Mouse (Mus musculus): ENCODE data around the gene Atl2. TPM values are rescaled to one million over a fixed set of nuclear protein-coding genes. Genes with fewer than 3 reads are reported as not detected.

The Atl2 gene
- polyA plus RNA-seq, 1 experiment from 2014 or later = 42.6 TPM

DNA sequence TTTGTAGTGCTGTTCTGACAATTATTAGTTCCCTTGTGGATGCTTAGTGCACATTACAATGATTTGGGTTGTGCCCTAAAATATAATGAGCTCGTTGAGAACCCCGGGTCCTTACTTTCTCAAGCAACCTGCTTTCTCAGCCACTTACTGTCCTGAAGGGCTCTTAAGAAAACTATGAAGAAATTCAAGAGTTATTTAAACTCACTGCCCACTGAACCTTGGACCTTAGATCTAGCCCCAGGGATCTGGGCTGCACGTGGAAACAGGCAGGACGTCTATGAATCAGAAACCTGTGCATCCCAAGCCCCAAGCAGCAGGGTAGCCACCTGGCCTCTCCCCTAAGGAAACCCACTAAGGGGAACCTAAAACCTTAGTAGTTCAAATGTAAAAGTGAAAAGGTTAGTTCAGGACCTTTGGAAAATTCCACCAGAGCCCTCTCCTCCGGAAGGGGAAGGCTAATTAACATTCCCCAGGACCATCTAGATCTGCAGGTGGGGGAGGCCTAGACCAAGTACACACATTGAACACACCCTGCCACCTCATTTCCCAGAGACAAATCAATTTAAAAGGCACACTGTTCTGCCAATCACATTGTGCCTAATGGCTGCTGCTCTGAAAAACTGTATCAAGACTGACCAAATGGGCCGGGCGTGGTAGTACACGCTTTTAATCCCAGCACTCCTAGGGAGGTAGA lies 88.5 kb downstream of the Atl2 start:
- Histone ChIP-seq H3K9ac (no peak overlapping the region), H3K36me3 (no peaks in the 10 kb centered on the region), H3K4me3 (replicated peaks) (no peak overlapping the region), H3K4me2 (replicated peaks) (no peak overlapping the region), H3K27me3 (replicated peaks) (no peaks in the 10 kb centered on the region), H3K4me1 (replicated peaks) (no peaks in the 10 kb centered on the region), H3K27ac (no peak overlapping the region), H3K9me3 (no peaks in the 10 kb centered on the region)
- ATAC-seq = peak; percentile 56
- WGBS = 73% methylated on average over 8 of the region's 8 CpGs

DNA sequence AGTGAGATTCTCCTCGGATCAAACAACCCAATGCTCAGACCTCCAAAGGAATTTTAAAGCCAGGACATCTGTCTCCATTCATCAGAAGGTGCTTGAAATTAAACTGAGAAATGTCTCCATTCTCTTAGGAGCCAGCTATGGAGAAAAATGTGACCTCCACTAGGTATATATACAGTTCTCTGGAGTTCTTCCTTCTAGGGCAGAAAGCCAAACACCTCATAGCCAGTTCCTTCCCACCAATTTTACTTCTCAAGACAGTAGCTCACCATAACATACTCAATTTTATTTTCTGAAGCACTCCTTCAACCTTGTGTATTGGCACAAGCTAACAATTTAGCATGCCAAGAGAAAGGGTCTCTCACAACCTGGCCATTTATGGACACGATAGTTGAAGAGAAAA lies 91.2 kb downstream of the Atl2 start:
- Histone ChIP-seq H3K27ac (0 out of 2 replicates have a peak overlapping the region, but pooled peaks have one; percentile 40), H3K27me3 (replicated peaks) (no peaks in the 10 kb centered on the region), H3K9me3 (no peaks in the 10 kb centered on the region), H3K36me3 (no peaks in the 10 kb centered on the region), H3K9ac (no peak overlapping the region), H3K4me2 (replicated peaks) (no peak overlapping the region), H3K4me1 (replicated peaks) (no peaks in the 10 kb centered on the region), H3K4me3 (replicated peaks) (no peak overlapping the region)
- 52% methylated on average over 2 of the region's 2 CpGs for WGBS
- peak; percentile 66 for ATAC-seq

DNA sequence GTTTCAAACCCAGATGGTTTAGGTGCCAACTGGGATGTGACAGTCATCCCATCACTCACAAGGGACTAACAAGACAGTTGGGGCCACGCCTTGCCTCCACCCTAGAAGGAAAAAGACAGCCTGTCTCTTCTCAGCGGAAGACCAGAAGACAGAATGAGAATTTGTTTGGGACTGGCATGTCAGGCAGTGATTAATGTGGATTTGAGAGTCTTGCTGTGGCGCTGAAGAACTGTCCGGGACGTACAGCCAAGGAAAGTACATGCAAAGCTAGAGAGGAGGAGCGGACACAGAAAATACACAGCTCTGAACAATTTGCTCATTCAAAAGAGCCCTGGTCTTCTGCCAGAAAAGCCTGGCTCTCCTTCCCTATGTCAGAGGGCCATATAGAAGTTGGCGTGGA lies 93.9 kb downstream of the Atl2 start:
- no peak overlapping the region for H3K4me2 ChIP-seq (replicated peaks)
- H3K4me3 ChIP-seq (replicated peaks) = no peak overlapping the region
- H3K4me1 ChIP-seq (replicated peaks) = no peaks in the 10 kb centered on the region
- H3K9me3 ChIP-seq = no peaks in the 10 kb centered on the region
- no peak overlapping the region for H3K9ac ChIP-seq
- H3K36me3 ChIP-seq = no peaks in the 10 kb centered on the region
- 49% methylated on average over 7 of the region's 7 CpGs for WGBS
- ATAC-seq = no peak
- H3K27me3 ChIP-seq (replicated peaks) = no peaks in the 10 kb centered on the region
- no peak overlapping the region for H3K27ac ChIP-seq

DNA sequence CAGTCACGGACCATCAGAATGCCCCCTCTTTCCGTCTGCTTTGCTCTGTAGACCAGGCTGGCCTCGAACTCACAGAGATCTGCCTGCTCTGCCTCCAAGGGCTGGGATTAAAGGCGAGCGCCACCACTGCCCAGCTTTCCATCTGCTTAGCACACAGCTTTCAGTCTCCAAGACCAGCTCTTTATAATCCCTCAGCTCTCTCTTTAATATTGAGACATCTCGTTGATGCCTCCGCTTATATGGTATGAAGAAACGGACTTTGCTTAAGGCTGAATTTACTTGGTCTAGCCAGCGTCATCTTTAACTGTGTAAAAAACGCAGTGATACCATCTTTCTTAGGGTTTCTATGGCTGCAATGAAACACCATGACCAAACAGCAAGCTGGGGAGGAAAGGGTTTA lies 97.1 kb downstream of the Atl2 start:
- Histone ChIP-seq H3K27me3 (replicated peaks) (no peaks in the 10 kb centered on the region), H3K36me3 (no peaks in the 10 kb centered on the region), H3K4me3 (replicated peaks) (no peak overlapping the region), H3K4me2 (replicated peaks) (no peak overlapping the region), H3K9ac (no peak overlapping the region), H3K4me1 (replicated peaks) (no peaks in the 10 kb centered on the region), H3K9me3 (no peaks in the 10 kb centered on the region), H3K27ac (no peak overlapping the region)
- ATAC-seq = no peak
- WGBS = 93% methylated on average over 10 of the region's 10 CpGs

Other genes starting within 250 kb of the Atl2 start
- 8.5 and 8.6 TPM in 2 replicates for gene Cyp1b1, start 181.1 kb downstream of the Atl2 start, polyA plus RNA-seq (2015; fragmentation: Nextera tagmentation; extraction: Ambion mirVana)
- gene Hnrnpll, start 166.2 kb upstream of the Atl2 start, polyA plus RNA-seq (2015; fragmentation: Nextera tagmentation; extraction: Ambion mirVana) = 50.0 and 56.5 TPM in 2 replicates
- gene Galm, start 231.3 kb upstream of the Atl2 start, polyA plus RNA-seq (2015; fragmentation: Nextera tagmentation; extraction: Ambion mirVana) = 67.2 and 71.1 TPM in 2 replicates